Mouse (Mus musculus) gastrocnemius, postnatal 10 days (tissue): ENCODE results near the gene Hspb6. TPM values are rescaled to one million over a fixed set of nuclear protein-coding genes. Genes with fewer than 3 reads are reported as not detected.

Experiments used
- microRNA-seq, 2 experiments: library from miRNA; unstranded; fragments of <30 nt; microRNA quantifications; one replicate each; pipeline ENCODE4 v1.2.0; 2021
- total RNA-seq, 2 experiments: library from RNA; stranded (reverse); gene quantifications; 2 replicates each; pipeline ENCODE4 v1.2.3; 2021

Hspb6 gene
- total RNA-seq, 2 experiments from 2014 or later, result 304 to 323 TPM

Small RNAs within 50 kb of the gene (microRNA-seq; reads per million reads assigned to microRNA genes)
- gene Gm38670, result 0.25 to 1.9 reads per million in 2 experiments
- gene Mir3569, result 0 to 0.32 reads per million in 2 experiments

Other genes with a start within 250 kb of the Hspb6 start
- gene Alkbh6, start 243.5 kb upstream of the Hspb6 start, total RNA-seq, result 10 to 100 TPM; 18.3 to 18.6 TPM
- gene Syne4, start 237.4 kb upstream of the Hspb6 start, total RNA-seq, result 1 to 10 TPM; 1.8 TPM
- gene E130208F15Rik, start 230.4 kb upstream of the Hspb6 start, total RNA-seq, result 1 to 10 TPM; 1.0 to 1.2 TPM
- gene Sdhaf1, start 228.3 kb upstream of the Hspb6 start, total RNA-seq, result 10 to 100 TPM; 10.3 to 11.5 TPM
- 1 to 10 TPM; 1.6 to 3.1 TPM for gene Lrfn3, start 189.4 kb upstream of the Hspb6 start, total RNA-seq
- 10 to 100 TPM; 11.9 to 22.2 TPM for gene Tyrobp, start 138.4 kb upstream of the Hspb6 start, total RNA-seq
- gene Hcst, start 132.3 kb upstream of the Hspb6 start, total RNA-seq, result under 1 TPM; 0.66 to 0.72 TPM
- under 1 TPM; 0.14 to 0.45 TPM for gene Nfkbid, start 130.4 kb upstream of the Hspb6 start, total RNA-seq
- gene Aplp1, start 106.6 kb upstream of the Hspb6 start, total RNA-seq, result 1 to 10 TPM; 3.3 to 4.4 TPM
- gene Kirrel2, start 94.5 kb upstream of the Hspb6 start, total RNA-seq, result not detected
- gene Nphs1, start 93.9 kb upstream of the Hspb6 start, total RNA-seq, result not detected
- gene Prodh2, start 58.6 kb upstream of the Hspb6 start, total RNA-seq, result not detected
- gene Arhgap33, start 17.1 kb upstream of the Hspb6 start, total RNA-seq, result 1 to 10 TPM; 3.2 to 4.8 TPM
- gene Proser3, start 121 bp downstream of the Hspb6 start, total RNA-seq, result 1 to 10 TPM; 3.8 to 6.2 TPM
- 10 to 100 TPM; 11.0 to 16.3 TPM for gene Lin37, start 7.7 kb downstream of the Hspb6 start, total RNA-seq
- 10 to 100 TPM; 56.3 to 57.5 TPM for gene U2af1l4, start 11.1 kb downstream of the Hspb6 start, total RNA-seq
- 1 to 10 TPM; 1.5 to 2.3 TPM for gene Gm49396, start 11.2 kb downstream of the Hspb6 start, total RNA-seq
- 100 to 1,000 TPM in 1 of 2 experiments, 10 to 100 TPM in 1; 93.7 to 104 TPM for gene Psenen, start 11.4 kb downstream of the Hspb6 start, total RNA-seq
- 1 to 10 TPM; 1.4 to 2.3 TPM for gene Igflr1, start 13.2 kb downstream of the Hspb6 start, total RNA-seq
- 10 to 100 TPM; 21.4 to 26.8 TPM for gene Kmt2b, start 36.5 kb downstream of the Hspb6 start, total RNA-seq
- not detected for gene Zbtb32, start 46.7 kb downstream of the Hspb6 start, total RNA-seq
- under 1 TPM; 0.16 to 0.29 TPM for gene Upk1a, start 60.7 kb downstream of the Hspb6 start, total RNA-seq
- 1,000 to 10,000 TPM; 1,178 to 1,379 TPM for gene Cox6b1, start 74.0 kb downstream of the Hspb6 start, total RNA-seq
- gene Etv2, start 83.7 kb downstream of the Hspb6 start, total RNA-seq, result not detected
- gene Rbm42, start 98.1 kb downstream of the Hspb6 start, total RNA-seq, result 10 to 100 TPM; 42.4 to 44.4 TPM
- 1 to 10 TPM; 3.7 to 5.7 TPM for gene Haus5, start 112.8 kb downstream of the Hspb6 start, total RNA-seq
- 1 to 10 TPM; 1.3 to 1.5 TPM for gene Pmis2, start 119.4 kb downstream of the Hspb6 start, total RNA-seq
- not detected for gene 2200002J24Rik, start 146.7 kb downstream of the Hspb6 start, total RNA-seq
- gene Atp4a, start 160.0 kb downstream of the Hspb6 start, total RNA-seq, result not detected
- gene Tmem147, start 177.4 kb downstream of the Hspb6 start, total RNA-seq, result 100 to 1,000 TPM; 166 to 178 TPM
- gene Gapdhs, start 191.5 kb downstream of the Hspb6 start, total RNA-seq, result not detected
- 1 to 10 TPM; 3.5 to 5.8 TPM for gene Sbsn, start 199.3 kb downstream of the Hspb6 start, total RNA-seq
- under 1 TPM in 1 of 2 experiments, not detected in 1; 0.33 TPM for gene Dmkn, start 211.6 kb downstream of the Hspb6 start, total RNA-seq
- 1 to 10 TPM; 3.4 to 6.0 TPM for gene Krtdap, start 235.7 kb downstream of the Hspb6 start, total RNA-seq